Mouse (Mus musculus): ENCODE measurements around the gene Rpl18a. TPM values are rescaled to one million over a fixed set of nuclear protein-coding genes. Genes with fewer than 3 reads are reported as not detected.

Gene Rpl18a
- polyA plus RNA-seq, 1 experiment from 2014 or later, result 4,144 TPM

GRCm38 (mm10) chr8:70863956-70864711 is 33.1 kb downstream of the Rpl18a start:
- 2% methylated on average over 46 of the region's 46 CpGs for WGBS
- H3K9ac ChIP-seq (ENCODE audit: low read depth, low read length), result peak overlapping the region; percentile 17; the same call in 1 of the 2 replicates
- DNase-seq (ENCODE audit: low spot score), result no peak

DNA sequence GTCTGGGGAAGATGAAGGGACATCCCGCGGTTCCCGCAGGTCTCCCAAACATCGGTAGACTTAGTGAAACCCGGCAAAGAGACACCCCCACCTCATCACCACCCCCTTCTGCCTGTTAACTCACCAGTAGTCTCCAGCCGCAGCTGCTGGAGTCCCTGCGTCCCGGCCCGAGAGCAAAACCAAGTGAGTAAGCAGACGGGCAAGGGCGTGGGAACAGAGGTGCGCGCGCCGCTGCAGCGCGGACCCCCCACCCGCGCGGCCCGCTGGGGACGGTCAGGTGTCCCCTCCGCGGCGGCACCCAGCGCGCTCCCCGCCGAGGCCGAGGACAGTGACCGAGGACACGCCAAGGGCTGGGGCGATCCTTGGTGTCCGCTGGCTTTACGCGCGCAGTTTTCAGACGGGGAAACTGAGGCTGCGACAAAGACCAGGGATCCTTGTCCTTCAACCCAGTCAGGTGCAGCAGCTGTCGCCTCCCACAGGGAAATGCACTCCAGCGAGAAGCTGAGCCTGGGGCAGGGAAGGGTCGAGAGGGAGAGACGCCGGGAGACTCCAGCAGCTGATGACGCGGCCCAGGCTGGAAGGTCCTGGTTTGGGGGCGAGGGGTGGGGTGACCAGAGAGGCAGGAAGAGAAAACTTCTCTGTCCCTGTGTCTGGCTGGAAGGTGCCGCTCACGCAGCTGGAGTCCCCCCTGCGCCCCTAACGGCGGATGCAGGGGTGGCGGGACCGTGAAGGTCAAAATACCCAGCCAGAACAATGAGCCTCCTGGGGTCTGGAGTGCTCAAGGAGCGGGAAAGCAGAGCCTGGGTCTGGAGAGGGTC is 34.2 kb downstream of the Rpl18a start, which contains the start of gene Kcnn1:
Gene Kcnn1, minus strand, starts transcription at position 435 of the 818 bp plus-strand sequence.
- ATAC-seq (replicated peaks; ENCODE audit: low FRiP score) (no peak), DNase-seq (ENCODE audit: low spot score) (no peak)
- Histone ChIP-seq H3K9ac (ENCODE audit: low read depth, low read length) (no peak within 1 kb of the TSS), H3K4me3 (ENCODE audit: low read depth, low read length) (peak within 1 kb of the TSS; percentile 50), H3K4me2 (peak within 1 kb of the TSS; percentile 84), H3K27ac (ENCODE audit: low read depth, low read length) (no peak within 1 kb of the TSS), H3K4me1 (replicated peaks; ENCODE audit: control insufficient read depth, insufficient read depth, low read length) (peaks cover 34% of the 10 kb centered on the region), H3K36me3 (ENCODE audit: control insufficient read depth, insufficient read depth, low read length) (no peaks in the 10 kb centered on the region; the same call in 1 of the 2 replicates), H3K9me3 (ENCODE audit: control insufficient read depth, low read length) (no peaks in the 10 kb centered on the region), H3K27me3 (replicated peaks; ENCODE audit: control insufficient read depth, insufficient read depth, low read length) (peaks cover 45% of the 10 kb centered on the region)
- WGBS, result 2% methylated on average over 55 of the region's 55 CpGs

More at GRCm38 (mm10) chr8:70863956-70864711, 33.1 kb downstream of the Rpl18a start:
- Histone ChIP-seq H3K27ac (ENCODE audit: low read depth, low read length) (no peak overlapping the region), H3K4me1 (replicated peaks; ENCODE audit: control insufficient read depth, insufficient read depth, low read length) (peaks cover 42% of the 10 kb centered on the region), H3K9me3 (ENCODE audit: control insufficient read depth, low read length) (no peaks in the 10 kb centered on the region), H3K36me3 (ENCODE audit: control insufficient read depth, insufficient read depth, low read length) (no peaks in the 10 kb centered on the region; the same call in 1 of the 2 replicates), H3K4me2 (peak overlapping the region; percentile 84), H3K4me3 (ENCODE audit: low read depth, low read length) (peak overlapping the region; percentile 50), H3K27me3 (replicated peaks; ENCODE audit: control insufficient read depth, insufficient read depth, low read length) (peaks cover 45% of the 10 kb centered on the region)
- no peak for ATAC-seq (replicated peaks; ENCODE audit: low FRiP score)

DNA sequence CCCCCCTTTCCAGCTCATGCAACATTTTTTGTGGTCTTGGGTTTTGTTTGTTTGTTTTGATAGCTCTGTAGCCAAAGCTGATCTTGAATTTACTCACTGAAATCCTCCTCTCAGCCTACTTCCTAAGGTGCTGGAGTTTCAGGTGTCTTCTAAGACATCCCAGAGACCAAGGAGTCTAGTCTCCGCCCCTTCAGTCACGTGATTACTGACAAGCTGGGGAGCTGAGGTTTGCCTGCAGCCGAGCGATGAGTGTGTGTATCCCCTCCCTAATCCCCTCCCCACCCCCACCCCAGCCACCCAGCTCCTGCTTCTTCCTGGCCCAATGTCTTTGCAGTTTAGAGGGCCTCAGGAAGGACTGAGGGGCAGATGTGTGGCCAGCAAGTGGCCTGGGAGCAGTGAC is 39.7 kb downstream of the Rpl18a start:
- DNase-seq (ENCODE audit: low spot score), result no peak
- no peak overlapping the region for H3K9ac ChIP-seq (ENCODE audit: low read depth, low read length)
- WGBS, result 14% methylated on average over 4 of the region's 4 CpGs
- no peaks in the 10 kb centered on the region for H3K36me3 ChIP-seq (ENCODE audit: control insufficient read depth, insufficient read depth, low read length)
- no peak for ATAC-seq (replicated peaks; ENCODE audit: low FRiP score)
- H3K27ac ChIP-seq (ENCODE audit: low read depth, low read length), result no peak overlapping the region
- H3K27me3 ChIP-seq (replicated peaks; ENCODE audit: control insufficient read depth, insufficient read depth, low read length), result peaks cover 30% of the 10 kb centered on the region
- H3K4me1 ChIP-seq (replicated peaks; ENCODE audit: control insufficient read depth, insufficient read depth, low read length), result peaks cover 10% of the 10 kb centered on the region
- H3K4me2 ChIP-seq, result peak overlapping the region; percentile 92; the same call in 1 of the 2 replicates
- H3K9me3 ChIP-seq (ENCODE audit: control insufficient read depth, low read length), result no peaks in the 10 kb centered on the region
- no peak overlapping the region for H3K4me3 ChIP-seq (ENCODE audit: low read depth, low read length)

- H3K36me3 ChIP-seq (ENCODE audit: control insufficient read depth, insufficient read depth, low read length), result no peaks in the 10 kb centered on the region
- H3K9me3 ChIP-seq (ENCODE audit: control insufficient read depth, low read length), result no peaks in the 10 kb centered on the region
- H3K4me2 ChIP-seq, result peak overlapping the region; percentile 92
- H3K27ac ChIP-seq (ENCODE audit: low read depth, low read length), result no peak overlapping the region
- 9% methylated on average over 33 of the region's 33 CpGs for WGBS
- H3K4me1 ChIP-seq (replicated peaks; ENCODE audit: control insufficient read depth, insufficient read depth, low read length), result peaks cover 13% of the 10 kb centered on the region
- DNase-seq (ENCODE audit: low spot score), result no peak
- H3K4me3 ChIP-seq (ENCODE audit: low read depth, low read length), result peak overlapping the region; percentile 59
- H3K9ac ChIP-seq (ENCODE audit: low read depth, low read length), result peak overlapping the region; percentile 58
- peaks cover 22% of the 10 kb centered on the region for H3K27me3 ChIP-seq (replicated peaks; ENCODE audit: control insufficient read depth, insufficient read depth, low read length)
- ATAC-seq (replicated peaks; ENCODE audit: low FRiP score), result peak; percentile 82
These were observed 40.5 kb downstream of the Rpl18a start for GRCm38 (mm10) chr8:70856541-70857197.

GRCm38 (mm10) chr8:70856028-70856427 is 41.2 kb downstream of the Rpl18a start:
- no peaks in the 10 kb centered on the region for H3K9me3 ChIP-seq (ENCODE audit: control insufficient read depth, low read length)
- no peak overlapping the region for H3K9ac ChIP-seq (ENCODE audit: low read depth, low read length)
- peaks cover 18% of the 10 kb centered on the region for H3K4me1 ChIP-seq (replicated peaks; ENCODE audit: control insufficient read depth, insufficient read depth, low read length)
- no peak overlapping the region for H3K27ac ChIP-seq (ENCODE audit: low read depth, low read length)
- DNase-seq (ENCODE audit: low spot score) (no peak), ATAC-seq (replicated peaks; ENCODE audit: low FRiP score) (no peak)
- 62% methylated on average over 5 of the region's 5 CpGs for WGBS
- no peak overlapping the region for H3K4me3 ChIP-seq (ENCODE audit: low read depth, low read length)
- no peaks in the 10 kb centered on the region for H3K36me3 ChIP-seq (ENCODE audit: control insufficient read depth, insufficient read depth, low read length)
- H3K27me3 ChIP-seq (replicated peaks; ENCODE audit: control insufficient read depth, insufficient read depth, low read length), result peaks cover 16% of the 10 kb centered on the region
- peak overlapping the region; percentile 92; the same call in 1 of the 2 replicates for H3K4me2 ChIP-seq

GRCm38 (mm10) chr8:70853863-70854262 is 43.3 kb downstream of the Rpl18a start:
- Histone ChIP-seq H3K4me2 (no peak overlapping the region), H3K27me3 (replicated peaks; ENCODE audit: control insufficient read depth, insufficient read depth, low read length) (peaks cover 19% of the 10 kb centered on the region), H3K9me3 (ENCODE audit: control insufficient read depth, low read length) (no peaks in the 10 kb centered on the region), H3K9ac (ENCODE audit: low read depth, low read length) (no peak overlapping the region), H3K36me3 (ENCODE audit: control insufficient read depth, insufficient read depth, low read length) (no peaks in the 10 kb centered on the region), H3K4me1 (replicated peaks; ENCODE audit: control insufficient read depth, insufficient read depth, low read length) (peaks cover 18% of the 10 kb centered on the region), H3K27ac (ENCODE audit: low read depth, low read length) (no peak overlapping the region), H3K4me3 (ENCODE audit: low read depth, low read length) (no peak overlapping the region)
- DNase-seq (ENCODE audit: low spot score) (no peak), ATAC-seq (replicated peaks; ENCODE audit: low FRiP score) (no peak)
- 63% methylated on average over 2 of the region's 2 CpGs for WGBS

GRCm38 (mm10) chr8:70852595-70853231 is 44.5 kb downstream of the Rpl18a start:
- Histone ChIP-seq H3K27ac (ENCODE audit: low read depth, low read length) (no peak overlapping the region), H3K36me3 (ENCODE audit: control insufficient read depth, insufficient read depth, low read length) (no peaks in the 10 kb centered on the region), H3K4me1 (replicated peaks; ENCODE audit: control insufficient read depth, insufficient read depth, low read length) (peaks cover 14% of the 10 kb centered on the region), H3K27me3 (replicated peaks; ENCODE audit: control insufficient read depth, insufficient read depth, low read length) (peaks cover 27% of the 10 kb centered on the region), H3K4me3 (ENCODE audit: low read depth, low read length) (no peak overlapping the region), H3K4me2 (no peak overlapping the region), H3K9me3 (ENCODE audit: control insufficient read depth, low read length) (no peaks in the 10 kb centered on the region), H3K9ac (ENCODE audit: low read depth, low read length) (no peak overlapping the region)
- WGBS, result 84% methylated on average over 41 of the region's 41 CpGs
- ATAC-seq (replicated peaks; ENCODE audit: low FRiP score), result no peak
- no peak for DNase-seq (ENCODE audit: low spot score)

GRCm38 (mm10) chr8:70851837-70852236 is 45.4 kb downstream of the Rpl18a start:
- H3K27ac ChIP-seq (ENCODE audit: low read depth, low read length), result no peak overlapping the region
- no peaks in the 10 kb centered on the region for H3K9me3 ChIP-seq (ENCODE audit: control insufficient read depth, low read length)
- H3K4me3 ChIP-seq (ENCODE audit: low read depth, low read length), result no peak overlapping the region
- H3K36me3 ChIP-seq (ENCODE audit: control insufficient read depth, insufficient read depth, low read length), result no peaks in the 10 kb centered on the region
- no peak overlapping the region for H3K4me2 ChIP-seq
- H3K4me1 ChIP-seq (replicated peaks; ENCODE audit: control insufficient read depth, insufficient read depth, low read length), result peaks cover 9% of the 10 kb centered on the region
- no peak for ATAC-seq (replicated peaks; ENCODE audit: low FRiP score)
- 56% methylated on average over 6 of the region's 6 CpGs for WGBS
- peaks cover 27% of the 10 kb centered on the region for H3K27me3 ChIP-seq (replicated peaks; ENCODE audit: control insufficient read depth, insufficient read depth, low read length)
- DNase-seq (ENCODE audit: low spot score), result no peak
- no peak overlapping the region; the same call in 1 of the 2 replicates for H3K9ac ChIP-seq (ENCODE audit: low read depth, low read length)

All from liver, embryonic 11.5 days (tissue).